Mouse (Mus musculus): ENCODE measurements at regions not wholly inside any gene's neighbourhood (a gene's known extent, or its start where the extent isn't known, plus 50 kb on each side); places are given as distances from the start of the nearest gene placed in this dataset.

GRCm38 (mm10) chr9:84354409-84354808 lies 429.5 kb downstream of the Bckdhb start:
- TF ChIP-seq SMC3 (IDR thresholded peaks at IDR 0.05; ENCODE audit: low read depth, low read length): no peak
- TF ChIP-seq RAD21 (IDR thresholded peaks at IDR 0.05; ENCODE audit: low read depth, low read length): no peak
- no peak for TF ChIP-seq CHD2 (IDR thresholded peaks at IDR 0.05; ENCODE audit: low read length)
- no peak for TF ChIP-seq MAFK (IDR thresholded peaks at IDR 0.05; ENCODE audit: insufficient replicate concordance, low read length)
- no peak for TF ChIP-seq CTCF (conservative IDR thresholded peaks at IDR 0.05 in 1 of 2, IDR thresholded peaks at IDR 0.05 in 1 of 2; ENCODE audit: low read depth in 2 of 2, low read length in 2 of 2)
- no peak for TF ChIP-seq CHD1 (IDR thresholded peaks at IDR 0.05; ENCODE audit: low read depth, low read length)
- TF ChIP-seq POLR2A (IDR thresholded peaks at IDR 0.05; ENCODE audit: low read depth, low read length): no peak
- no peak for TF ChIP-seq MXI1 (IDR thresholded peaks at IDR 0.05; ENCODE audit: low read depth, low read length)
- TF ChIP-seq UBTF (IDR thresholded peaks at IDR 0.05; ENCODE audit: low read depth, low read length): no peak
- TF ChIP-seq SIN3A (IDR thresholded peaks at IDR 0.05; ENCODE audit: low read length): no peak
- TF ChIP-seq E2F4 (IDR thresholded peaks at IDR 0.05; ENCODE audit: insufficient replicate concordance, low read depth, low read length): no peak
- TF ChIP-seq USF1 (IDR thresholded peaks at IDR 0.05; ENCODE audit: low read depth, low read length): no peak
- TF ChIP-seq ZMIZ1 (IDR thresholded peaks at IDR 0.05; ENCODE audit: low read depth, low read length): no peak
- no peak for TF ChIP-seq KAT2A (IDR thresholded peaks at IDR 0.05; ENCODE audit: insufficient replicate concordance, low read length)
- no peak overlapping the region for H3K9ac ChIP-seq (ENCODE audit: insufficient read depth, low read depth)
- in situ Hi-C loops (cut with MboI; ENCODE audit: low pct_ligation_motif_present, low pct_unique_long_range_greater_than_20kb, low sequenced_read_pairs) (no loop called here), dilution Hi-C loops (cut with MboI; ENCODE audit: extremely low pct_ligation_motif_present, extremely low pct_unique_long_range_greater_than_20kb, low sequenced_read_pairs) (no loop called here)
- no peak overlapping the region for H3K27ac ChIP-seq (ENCODE audit: insufficient read depth, low read depth)
- H3K4me1 ChIP-seq (ENCODE audit: control insufficient read depth in 1 of 2, insufficient read depth in 2 of 2): no peaks in the 10 kb centered on the region
- H3K79me2 ChIP-seq (replicated peaks; ENCODE audit: control insufficient read depth, extremely low read depth, insufficient read depth, poor library complexity, severe bottlenecking): no peaks in the 10 kb centered on the region
- no peak overlapping the region for H3K4me3 ChIP-seq (replicated peaks in 1 of 3; ENCODE audit: low read depth in 2 of 3, low read length in 2 of 3, poor library complexity in 1 of 3)
- no peaks in the 10 kb centered on the region for H3K36me3 ChIP-seq (replicated peaks in 1 of 2; ENCODE audit: control insufficient read depth in 1 of 2, insufficient read depth in 1 of 2, low read length in 1 of 2)
- H3K4me2 ChIP-seq (ENCODE audit: insufficient read depth, low read depth, poor library complexity, severe bottlenecking): no peak overlapping the region
- no peaks in the 10 kb centered on the region for H3K9me3 ChIP-seq (replicated peaks; ENCODE audit: low read length)
- DNase-seq (ENCODE audit: extremely low read depth): no peak
- H3K27me3 ChIP-seq (replicated peaks): no peaks in the 10 kb centered on the region

- no peak for DNase-seq (ENCODE audit: extremely low read depth)
- Histone ChIP-seq H3K27me3 (replicated peaks) (no peaks in the 10 kb centered on the region), H3K9me3 (replicated peaks; ENCODE audit: low read length) (no peaks in the 10 kb centered on the region), H3K4me1 (ENCODE audit: control insufficient read depth in 1 of 2, insufficient read depth in 2 of 2) (no peaks in the 10 kb centered on the region), H3K4me3 (replicated peaks in 1 of 3; ENCODE audit: low read depth in 2 of 3, low read length in 2 of 3, poor library complexity in 1 of 3) (no peak overlapping the region), H3K27ac (ENCODE audit: insufficient read depth, low read depth) (no peak overlapping the region), H3K4me2 (ENCODE audit: insufficient read depth, low read depth, poor library complexity, severe bottlenecking) (no peak overlapping the region), H3K79me2 (replicated peaks; ENCODE audit: control insufficient read depth, extremely low read depth, insufficient read depth, poor library complexity, severe bottlenecking) (no peaks in the 10 kb centered on the region), H3K36me3 (replicated peaks in 1 of 2; ENCODE audit: control insufficient read depth in 1 of 2, insufficient read depth in 1 of 2, low read length in 1 of 2) (no peaks in the 10 kb centered on the region), H3K9ac (ENCODE audit: insufficient read depth, low read depth) (no peak overlapping the region)
- in situ Hi-C loops (cut with MboI; ENCODE audit: low pct_ligation_motif_present, low pct_unique_long_range_greater_than_20kb, low sequenced_read_pairs) (no loop called here), dilution Hi-C loops (cut with MboI; ENCODE audit: extremely low pct_ligation_motif_present, extremely low pct_unique_long_range_greater_than_20kb, low sequenced_read_pairs) (no loop called here)
- TF ChIP-seq SMC3 (IDR thresholded peaks at IDR 0.05; ENCODE audit: low read depth, low read length) (no peak), USF1 (IDR thresholded peaks at IDR 0.05; ENCODE audit: low read depth, low read length) (no peak), MYC (IDR thresholded peaks at IDR 0.05; ENCODE audit: low read depth, low read length) (no peak), BHLHE40 (IDR thresholded peaks at IDR 0.05; ENCODE audit: low read depth, low read length) (no peak), NELFE (IDR thresholded peaks at IDR 0.05; ENCODE audit: low read depth, low read length) (no peak)
Measured at GRCm38 (mm10) chr9:84356167-84356566, 431.2 kb downstream of the Bckdhb start.

All from CH12.LX (cell line).